In the genomic region with DNA sequence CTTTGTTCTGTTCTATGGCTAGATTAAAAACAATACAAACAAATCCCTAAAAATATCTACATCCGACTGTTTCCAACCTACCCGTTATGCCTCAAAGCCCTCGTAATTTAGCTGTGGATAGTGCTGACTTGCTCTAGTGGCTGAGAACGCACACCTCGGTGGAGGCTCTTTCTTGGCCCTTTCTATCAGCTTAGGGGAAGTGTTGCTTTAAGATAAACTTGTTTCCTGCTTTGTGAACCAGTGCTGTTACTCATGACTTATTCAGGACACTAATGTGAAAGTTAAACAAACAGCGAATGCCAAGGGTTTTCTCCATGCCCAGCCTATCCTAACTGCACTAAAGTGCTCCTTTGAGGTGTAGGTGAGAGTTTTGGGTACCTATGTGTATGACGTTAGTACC, we compare ENCODE assay signal across 23 mouse cellular contexts.
DNase-seq lines count a peak whose midpoint lies in the region; ATAC-seq lines count a peak whose summit lies in the region.
"Had no signal": no experiment of that assay in that cellular context is flagged by ENCODE, and none has a peak within 500 bp of the region (broad histone marks: within the 10 kb centered on the region; RNA-seq: fewer than 3 reads in every experiment).

No protein-coding gene starts in this region.

- no peak overlapping the region for H3K4me2 ChIP-seq in kidney, embryonic 14.5 days (replicated peaks; ENCODE audit: low read depth, low read length)
- H3K4me2 ChIP-seq in neural tube, embryonic 12.5 days (replicated peaks) = no peak overlapping the region
- no peak overlapping the region for H3K4me2 ChIP-seq in hindbrain, embryonic 12.5 days (replicated peaks)
- H3K4me2 ChIP-seq: embryonic facial prominence, embryonic 12.5 days; forebrain, embryonic 13.5 days; heart, embryonic 12.5 days; liver, embryonic 13.5 days; stomach, embryonic 15.5 days had no signal

- ATAC-seq in kidney, embryonic 14.5 days (ENCODE audit: low FRiP score, low TSS enrichment) = peak; percentile 79
- 0 out of 2 replicates have a peak, but pooled peaks have one; percentile 52 for ATAC-seq in neural tube, embryonic 12.5 days (ENCODE audit: low FRiP score, low read depth)
- ATAC-seq in hindbrain, embryonic 12.5 days (ENCODE audit: low FRiP score) = peak; percentile 68; the same call in 1 of the 2 replicates
- ATAC-seq: intestine, embryonic 16.5 days had no signal

- H3K9me3 ChIP-seq in kidney, embryonic 14.5 days (ENCODE audit: control insufficient read depth, low read length) = no peaks in the 10 kb centered on the region
- H3K9me3 ChIP-seq in neural tube, embryonic 12.5 days = no peaks in the 10 kb centered on the region
- H3K9me3 ChIP-seq in hindbrain, embryonic 12.5 days (replicated peaks) = no peaks in the 10 kb centered on the region
- H3K9me3 ChIP-seq: embryonic facial prominence, embryonic 12.5 days; forebrain, embryonic 13.5 days; heart, embryonic 12.5 days; hindbrain, embryonic 15.5 days; liver, embryonic 13.5 days; stomach, embryonic 15.5 days had no signal

- H3K27me3 ChIP-seq in kidney, embryonic 14.5 days (ENCODE audit: control insufficient read depth, insufficient read depth, low read length) = no peaks in the 10 kb centered on the region
- H3K27me3 ChIP-seq in neural tube, embryonic 12.5 days (replicated peaks) = no peaks in the 10 kb centered on the region
- no peaks in the 10 kb centered on the region for H3K27me3 ChIP-seq in hindbrain, embryonic 12.5 days
- H3K27me3 ChIP-seq: embryonic facial prominence, embryonic 12.5 days; forebrain, embryonic 13.5 days; heart, embryonic 12.5 days; hindbrain, embryonic 15.5 days; liver, embryonic 13.5 days; stomach, embryonic 15.5 days had no signal

- no peak for DNase-seq in kidney, adult 8-10 months
- no peak for DNase-seq in neural tube, embryonic 10.5 days (ENCODE audit: extremely low spot score, low spot score)
- DNase-seq in embryo, embryonic 10 days (ENCODE audit: low spot score) = no peak
- no peak for DNase-seq in layer of hippocampus, postnatal 36 days
- DNase-seq: adrenal gland, adult 2 months; cerebellum, adult 11 months; heart, postnatal 10 days; layer of hippocampus, adult 9-11 months; liver, embryonic 13.5 days; lung, adult 2 months; lung, postnatal 14 days; thymus, adult 18-20 months; thymus, postnatal 4 days had no signal

- 0 out of 2 replicates have a peak, but pooled peaks cover 15% of the 10 kb centered on the region for H3K4me1 ChIP-seq in kidney, embryonic 14.5 days (ENCODE audit: control insufficient read depth, insufficient read depth, low read length)
- H3K4me1 ChIP-seq in neural tube, embryonic 12.5 days = no peaks in the 10 kb centered on the region; the same call in none of the 2 replicates
- peaks cover 13% of the 10 kb centered on the region for H3K4me1 ChIP-seq in hindbrain, embryonic 12.5 days
- H3K4me1 ChIP-seq: embryonic facial prominence, embryonic 12.5 days; forebrain, embryonic 13.5 days; liver, embryonic 13.5 days; stomach, embryonic 15.5 days had no signal

- no peak overlapping the region for H3K4me3 ChIP-seq in kidney, embryonic 14.5 days (ENCODE audit: low read length)
- no peak overlapping the region for H3K4me3 ChIP-seq in neural tube, embryonic 12.5 days
- no peak overlapping the region for H3K4me3 ChIP-seq in hindbrain, embryonic 12.5 days
- H3K4me3 ChIP-seq: embryonic facial prominence, embryonic 12.5 days; forebrain, embryonic 13.5 days; heart, embryonic 12.5 days; hindbrain, embryonic 15.5 days; left cerebral cortex, adult 2 months; liver, embryonic 13.5 days; stomach, embryonic 15.5 days had no signal

- no peaks in the 10 kb centered on the region for H3K36me3 ChIP-seq in kidney, embryonic 14.5 days (ENCODE audit: control insufficient read depth, insufficient read depth, low read length)
- H3K36me3 ChIP-seq in neural tube, embryonic 12.5 days = no peaks in the 10 kb centered on the region
- H3K36me3 ChIP-seq in hindbrain, embryonic 12.5 days = no peaks in the 10 kb centered on the region
- H3K36me3 ChIP-seq: embryonic facial prominence, embryonic 12.5 days; heart, embryonic 12.5 days; hindbrain, embryonic 15.5 days; liver, embryonic 13.5 days; stomach, embryonic 15.5 days had no signal

- no peak overlapping the region for H3K9ac ChIP-seq in kidney, embryonic 14.5 days (ENCODE audit: low read depth, low read length)
- no peak overlapping the region for H3K9ac ChIP-seq in neural tube, embryonic 12.5 days
- no peak overlapping the region for H3K9ac ChIP-seq in hindbrain, embryonic 12.5 days
- H3K9ac ChIP-seq: embryonic facial prominence, embryonic 12.5 days; forebrain, embryonic 13.5 days; heart, embryonic 12.5 days; hindbrain, embryonic 15.5 days; liver, embryonic 13.5 days; stomach, embryonic 15.5 days had no signal

- no peak overlapping the region for H3K27ac ChIP-seq in kidney, embryonic 14.5 days (ENCODE audit: low read depth, low read length)
- H3K27ac ChIP-seq in neural tube, embryonic 12.5 days = no peak overlapping the region
- H3K27ac ChIP-seq in hindbrain, embryonic 12.5 days = peak overlapping the region; percentile 52; the same call in 1 of the 2 replicates
- H3K27ac ChIP-seq: embryonic facial prominence, embryonic 12.5 days; forebrain, embryonic 13.5 days; hindbrain, embryonic 15.5 days; left cerebral cortex, adult 2 months; liver, embryonic 13.5 days; stomach, embryonic 15.5 days had no signal

- WGBS in kidney, embryonic 14.5 days = 25% methylated on average over 7 of the region's 7 CpGs
- 58% methylated on average over 7 of the region's 7 CpGs for WGBS in neural tube, embryonic 12.5 days
- WGBS in hindbrain, embryonic 12.5 days = 43% methylated on average over 7 of the region's 7 CpGs
